28 mouse cellular contexts compared by ENCODE assay signal in the genomic region with DNA sequence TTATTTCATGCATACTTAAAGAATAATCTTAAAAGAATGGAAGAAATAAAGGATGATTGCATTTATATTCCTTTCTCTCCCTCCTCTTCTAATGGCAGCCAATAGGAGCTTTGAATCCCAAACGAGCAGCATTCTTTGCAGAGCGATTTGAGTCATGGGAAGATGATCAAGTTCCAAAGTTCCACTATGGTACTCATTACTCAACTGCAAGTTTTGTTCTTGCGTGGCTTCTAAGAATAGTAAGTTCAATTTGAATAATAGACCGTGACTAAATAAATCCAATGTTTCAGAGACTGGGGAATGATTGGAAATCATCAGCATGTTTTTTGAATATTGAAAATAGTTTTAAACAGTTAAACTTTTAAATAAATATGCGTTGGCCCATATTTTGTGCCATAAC.
"Had no signal": no experiment of that assay in that cellular context is flagged by ENCODE, and none has a peak within 500 bp of the region (broad histone marks: within the 10 kb centered on the region; RNA-seq: fewer than 3 reads in every experiment).

No protein-coding gene starts in this region.

- H3K27ac ChIP-seq: heart, adult 2 months; heart, embryonic 13.5 days; heart, embryonic 15.5 days; hindbrain, embryonic 12.5 days; hindbrain, embryonic 14.5 days; intestine, embryonic 15.5 days; kidney, embryonic 15.5 days; kidney, postnatal 0 days; layer of hippocampus, adult 2 months; left cerebral cortex, adult 2 months; limb, embryonic 10.5 days; limb, embryonic 12.5 days; liver, embryonic 13.5 days; liver, embryonic 15.5 days had no signal

- H3K9me3 ChIP-seq: heart, embryonic 13.5 days; heart, embryonic 15.5 days; hindbrain, embryonic 12.5 days; intestine, embryonic 15.5 days; kidney, embryonic 15.5 days; limb, embryonic 10.5 days; liver, embryonic 13.5 days; liver, embryonic 15.5 days had no signal

- H3K4me1 ChIP-seq: heart, embryonic 13.5 days; heart, embryonic 15.5 days; hindbrain, embryonic 12.5 days; intestine, embryonic 15.5 days; kidney, embryonic 15.5 days; limb, embryonic 10.5 days; limb, embryonic 12.5 days; liver, embryonic 13.5 days; liver, embryonic 15.5 days had no signal

- H3K36me3 ChIP-seq: heart, embryonic 13.5 days; heart, embryonic 15.5 days; hindbrain, embryonic 12.5 days; intestine, embryonic 15.5 days; kidney, embryonic 15.5 days; liver, embryonic 13.5 days; liver, embryonic 15.5 days had no signal

- H3K9ac ChIP-seq: heart, embryonic 13.5 days; heart, embryonic 15.5 days; hindbrain, embryonic 12.5 days; hindbrain, embryonic 14.5 days; intestine, embryonic 15.5 days; kidney, embryonic 15.5 days; limb, embryonic 12.5 days; liver, embryonic 13.5 days; liver, embryonic 15.5 days had no signal

- H3K4me2 ChIP-seq: heart, embryonic 11.5 days; heart, embryonic 13.5 days; heart, embryonic 15.5 days; hindbrain, embryonic 12.5 days; hindbrain, embryonic 14.5 days; intestine, embryonic 15.5 days; kidney, embryonic 15.5 days; limb, embryonic 12.5 days; liver, embryonic 13.5 days; liver, embryonic 15.5 days had no signal

- DNase-seq: gastrocnemius, postnatal 14 days; gastrocnemius, postnatal 36 days; heart, adult 11 months; heart, adult 2 months; heart, postnatal 14 days; heart, postnatal 36 days; kidney, adult 18-20 months; kidney, adult 9 months; kidney, postnatal 14 days; kidney, postnatal 4 days; liver; liver, embryonic 13.5 days had no signal

- H3K27me3 ChIP-seq: heart, embryonic 13.5 days; heart, embryonic 15.5 days; hindbrain, embryonic 12.5 days; intestine, embryonic 15.5 days; kidney, embryonic 15.5 days; limb, embryonic 12.5 days; liver, embryonic 13.5 days; liver, embryonic 15.5 days had no signal

- ATAC-seq: hindbrain, embryonic 16.5 days; inflammation-experienced regulatory T-cells, adult 6 months; intestine, embryonic 15.5 days; intestine, postnatal 0 days had no signal

- H3K4me3 ChIP-seq: heart, adult 2 months; heart, embryonic 13.5 days; heart, embryonic 15.5 days; hindbrain, embryonic 12.5 days; intestine, embryonic 15.5 days; kidney, embryonic 15.5 days; layer of hippocampus, adult 2 months; left cerebral cortex, adult 2 months; limb, embryonic 10.5 days; limb, embryonic 12.5 days; liver, embryonic 13.5 days; liver, embryonic 15.5 days had no signal
